Mouse (Mus musculus) urinary bladder, postnatal 25 days (tissue): ENCODE measurements around the gene Lipa.

Experiments
- DNase-seq: peaks from one replicate; pipeline ENCODE4 v3.0.0; 2022; ENCODE audit warnings: low spot score

Lipa gene

GRCm38 (mm10) chr19:34521978-34522377 is 5.3 kb downstream of the Lipa start:
- no peak for DNase-seq

- DNase-seq, result no peak
Observed at GRCm38 (mm10) chr19:34521361-34521760, 5.9 kb downstream of the Lipa start.

- no peak for DNase-seq
Observed at GRCm38 (mm10) chr19:34520051-34520450, 7.2 kb downstream of the Lipa start.

GRCm38 (mm10) chr19:34519646-34520045 is 7.6 kb downstream of the Lipa start:
- DNase-seq, result no peak

- DNase-seq, result no peak
Observed at GRCm38 (mm10) chr19:34518786-34519185, 8.5 kb downstream of the Lipa start.

GRCm38 (mm10) chr19:34517812-34518594 is 9.3 kb downstream of the Lipa start:
- DNase-seq, result no peak

GRCm38 (mm10) chr19:34517197-34517596 is 10.1 kb downstream of the Lipa start:
- no peak for DNase-seq

- no peak for DNase-seq
Observed at GRCm38 (mm10) chr19:34516346-34516745, 10.9 kb downstream of the Lipa start.

- DNase-seq, result no peak
Observed at GRCm38 (mm10) chr19:34515681-34516080, 11.6 kb downstream of the Lipa start.

- DNase-seq, result no peak
Observed at GRCm38 (mm10) chr19:34511528-34511927, 15.7 kb downstream of the Lipa start.

- DNase-seq, result no peak
Observed at GRCm38 (mm10) chr19:34510717-34511116, 16.6 kb downstream of the Lipa start.

- DNase-seq, result no peak
Observed at GRCm38 (mm10) chr19:34505161-34505721, 22.0 kb downstream of the Lipa start.

- DNase-seq, result peak; percentile 56
Observed at GRCm38 (mm10) chr19:34500763-34501162, 26.5 kb downstream of the Lipa start.

GRCm38 (mm10) chr19:34496353-34496752 is 30.9 kb downstream of the Lipa start:
- DNase-seq, result no peak

GRCm38 (mm10) chr19:34493859-34494258 is 33.4 kb downstream of the Lipa start:
- DNase-seq, result no peak

GRCm38 (mm10) chr19:34483547-34483946 is 43.7 kb downstream of the Lipa start:
- DNase-seq, result peak; percentile 51

GRCm38 (mm10) chr19:34474991-34475971 is 52.0 kb downstream of the Lipa start, which contains the start of gene Ch25h:
Gene Ch25h (minus strand): TSS chr19:34475164.
- DNase-seq, result peak; percentile 42

GRCm38 (mm10) chr19:34474228-34474990 is 52.9 kb downstream of the Lipa start:
- DNase-seq, result peak; percentile 15

GRCm38 (mm10) chr19:34471703-34472102 is 55.6 kb downstream of the Lipa start:
- DNase-seq, result no peak

GRCm38 (mm10) chr19:34468794-34469193 is 58.5 kb downstream of the Lipa start:
- DNase-seq, result no peak

- DNase-seq, result no peak
Observed at GRCm38 (mm10) chr19:34468216-34468615, 59.1 kb downstream of the Lipa start.

GRCm38 (mm10) chr19:34464453-34464852 is 62.8 kb downstream of the Lipa start:
- DNase-seq, result no peak
